28 mouse cellular contexts compared by ENCODE assay signal in the genomic region with DNA sequence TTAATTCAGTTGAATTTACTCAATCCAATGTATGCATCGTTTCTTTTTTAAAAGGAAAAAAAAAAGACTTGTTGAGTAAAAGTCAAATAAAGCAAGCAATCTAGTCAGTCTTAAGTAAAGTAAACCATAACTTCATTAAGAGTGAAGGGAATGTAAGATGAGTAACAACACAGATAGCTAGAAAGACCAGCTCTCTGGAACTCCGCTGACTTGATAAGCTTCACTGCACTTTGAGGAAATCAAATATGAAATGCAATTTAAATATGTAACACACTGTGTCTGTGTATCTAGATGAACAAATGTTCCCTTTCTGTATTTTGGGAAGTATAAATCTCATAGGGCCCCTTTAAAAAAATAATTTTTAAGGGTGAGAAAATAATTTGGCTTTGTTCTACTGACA.
"Had no signal": no experiment of that assay in that cellular context is flagged by ENCODE, and none has a peak within 500 bp of the region (broad histone marks: within the 10 kb centered on the region; RNA-seq: fewer than 3 reads in every experiment).

No protein-coding gene starts in this region.

- H3K27ac ChIP-seq: limb, embryonic 10.5 days; limb, embryonic 12.5 days; limb, embryonic 13.5 days; limb, embryonic 15.5 days; liver, embryonic 12.5 days; liver, embryonic 13.5 days; liver, embryonic 14.5 days; liver, embryonic 15.5 days; lung, embryonic 15.5 days; macrophage; midbrain, embryonic 10.5 days; midbrain, embryonic 12.5 days; midbrain, embryonic 13.5 days; midbrain, embryonic 15.5 days; neural tube, embryonic 12.5 days had no signal

- H3K36me3 ChIP-seq: limb, embryonic 10.5 days; limb, embryonic 12.5 days; limb, embryonic 13.5 days; limb, embryonic 15.5 days; liver, embryonic 12.5 days; liver, embryonic 13.5 days; liver, embryonic 15.5 days; lung, embryonic 15.5 days; midbrain, embryonic 10.5 days; midbrain, embryonic 12.5 days; midbrain, embryonic 13.5 days; midbrain, embryonic 15.5 days; neural tube, embryonic 12.5 days had no signal

- H3K4me1 ChIP-seq: limb, embryonic 10.5 days; limb, embryonic 12.5 days; limb, embryonic 13.5 days; limb, embryonic 15.5 days; lung, embryonic 15.5 days; megakaryocyte, embryonic 14.5 days; midbrain, embryonic 10.5 days; midbrain, embryonic 12.5 days; midbrain, embryonic 13.5 days; midbrain, embryonic 15.5 days; neural tube, embryonic 12.5 days had no signal

- DNase-seq: left cerebral cortex, postnatal 4 days; liver; liver, embryonic 13.5 days; liver, postnatal 0 days; lung, adult 18-20 months; lung, adult 2 months; lung, embryonic 14.5 days; lung, postnatal 10 days; lung, postnatal 14 days; lung, postnatal 36 days; lung, postnatal 4 days; midbrain, embryonic 14.5 days had no signal

- H3K27me3 ChIP-seq: limb, embryonic 12.5 days; limb, embryonic 13.5 days; limb, embryonic 15.5 days; liver, embryonic 12.5 days; liver, embryonic 13.5 days; liver, embryonic 15.5 days; lung, embryonic 15.5 days; megakaryocyte, embryonic 14.5 days; midbrain, embryonic 12.5 days; midbrain, embryonic 13.5 days; midbrain, embryonic 15.5 days; neural tube, embryonic 12.5 days had no signal

- H3K9me3 ChIP-seq: limb, embryonic 10.5 days; limb, embryonic 12.5 days; limb, embryonic 13.5 days; limb, embryonic 15.5 days; liver, embryonic 12.5 days; liver, embryonic 13.5 days; liver, embryonic 15.5 days; lung, embryonic 15.5 days; megakaryocyte, embryonic 14.5 days; midbrain, embryonic 10.5 days; midbrain, embryonic 12.5 days; midbrain, embryonic 13.5 days; midbrain, embryonic 15.5 days; neural tube, embryonic 12.5 days had no signal

- H3K9ac ChIP-seq: limb, embryonic 12.5 days; limb, embryonic 13.5 days; limb, embryonic 15.5 days; liver, embryonic 12.5 days; liver, embryonic 13.5 days; liver, embryonic 14.5 days; liver, embryonic 15.5 days; liver, postnatal 0 days; lung, embryonic 14.5 days; lung, embryonic 15.5 days; midbrain, embryonic 12.5 days; midbrain, embryonic 13.5 days; midbrain, embryonic 15.5 days; neural tube, embryonic 12.5 days had no signal

- H3K4me3 ChIP-seq: limb, embryonic 10.5 days; limb, embryonic 12.5 days; limb, embryonic 13.5 days; limb, embryonic 15.5 days; liver, embryonic 12.5 days; liver, embryonic 13.5 days; liver, embryonic 15.5 days; lung, embryonic 15.5 days; megakaryocyte, embryonic 14.5 days; midbrain, embryonic 10.5 days; midbrain, embryonic 12.5 days; midbrain, embryonic 13.5 days; midbrain, embryonic 15.5 days; myocyte; neural tube, embryonic 12.5 days had no signal
